ENCODE assay signal across 23 mouse cellular contexts in genomic region chr17:25248033-25248750, GRCm38 (mm10). TPM values are rescaled to one million over a fixed set of nuclear protein-coding genes. Genes with fewer than 3 reads are reported as not detected.
A peak's percentile ranks its signal among the peaks of the same experiment; 100 is the strongest.
DNase-seq lines count a peak whose midpoint lies in the region; ATAC-seq and TF ChIP-seq lines count a peak whose summit lies in the region.
"Had no signal": no experiment of that assay in that cellular context is flagged by ENCODE, and none has a peak within 500 bp of the region (broad histone marks: within the 10 kb centered on the region; RNA-seq: fewer than 3 reads in every experiment).

No protein-coding gene starts in this region.

- peaks cover 19% of the 10 kb centered on the region for H3K4me1 ChIP-seq in thymus, adult 2 months (replicated peaks; ENCODE audit: control insufficient read depth, insufficient read depth, low read length)
- H3K4me1 ChIP-seq: embryonic facial prominence, embryonic 15.5 days; limb, embryonic 12.5 days had no signal

- no peaks in the 10 kb centered on the region; the same call in 1 of the 2 replicates for H3K36me3 ChIP-seq in thymus, adult 2 months (ENCODE audit: control insufficient read depth, insufficient read depth, low read length)

- peak overlapping the region; percentile 18 for H3K4me3 ChIP-seq in thymus, adult 2 months (ENCODE audit: control insufficient read depth, insufficient read depth, low read length)
- H3K4me3 ChIP-seq: embryonic facial prominence, embryonic 15.5 days; limb, embryonic 12.5 days; midbrain, embryonic 10.5 days had no signal

- TF ChIP-seq CTCF in thymus, adult 2 months (IDR thresholded peaks at IDR 0.05; ENCODE audit: borderline replicate concordance, control insufficient read depth, extremely low read depth, insufficient read depth, low read length, poor library complexity): no peak

- no peaks in the 10 kb centered on the region for H3K27me3 ChIP-seq in thymus, adult 2 months (ENCODE audit: control insufficient read depth, insufficient read depth, low read length)

- WGBS in thymus, adult 2 months: 9% methylated on average over 18 of the region's 18 CpGs

- peak; percentile 90 for ATAC-seq in megakaryocyte progenitor cell, adult 5-6 weeks (replicated peaks; ENCODE audit: poor library complexity)
- ATAC-seq: intestine, postnatal 0 days had no signal

- DNase-seq in thymus, adult 2 months: peak; percentile 35
- no peak for DNase-seq in thymus, adult 18-20 months
- DNase-seq in c-Kit-positive CD71-negative TER-119-negative erythroid progenitor cells, embryonic 14.5 days (ENCODE audit: low read depth): peak; percentile 45
- DNase-seq in thymus, postnatal 4 days: peak; percentile 60
- no peak for DNase-seq in layer of hippocampus, postnatal 25 days (ENCODE audit: extremely low spot score in 1 of 2, low spot score in 1 of 2)
- no peak for DNase-seq in adrenal gland, postnatal 25 days
- DNase-seq: adrenal gland, postnatal 14 days; cerebellum, adult 9-11 months; embryo, embryonic 11 days; gastrocnemius, postnatal 14 days; lung, postnatal 14 days; right cerebral cortex, adult 18-20 months had no signal

- no peak for TF ChIP-seq POLR2A in thymus, adult 2 months (IDR thresholded peaks at IDR 0.05; ENCODE audit: control insufficient read depth, extremely low read depth, insufficient read depth, low read length, poor library complexity)

- H3K27ac ChIP-seq in thymus, adult 2 months (ENCODE audit: control insufficient read depth, insufficient read depth, low read length): peak overlapping the region; percentile 10; the same call in 1 of the 2 replicates
- H3K27ac ChIP-seq: embryonic facial prominence, embryonic 15.5 days; hindbrain, embryonic 14.5 days; kidney, postnatal 0 days; limb, embryonic 12.5 days; midbrain, embryonic 10.5 days had no signal

RNA-seq across cellular contexts. Expression of gene Baiap3, which starts 8.0 kb away (rescaled TPM):
- polyA plus RNA-seq in thymus, adult 2 months (2012; rRNA removed): 56.5 and 60.9 TPM in 2 replicates
- total RNA-seq in megakaryocyte progenitor cell, adult 5-6 weeks (2015): 1.2 and 3.8 TPM in 2 replicates
- total RNA-seq in megakaryocyte progenitor cell, adult 5-6 weeks (2017): 3.7 and 6.1 TPM in 2 replicates
- total RNA-seq in layer of hippocampus, postnatal 25 days (2021): 1 to 10 TPM; 6.6 to 8.9 TPM
- total RNA-seq in adrenal gland, postnatal 25 days (2021): 6.8 and 15.0 TPM in 2 replicates

RNA-seq across cellular contexts. Expression of gene Tsr3, which starts 8.2 kb away (rescaled TPM):
- 38.0 and 40.9 TPM in 2 replicates for polyA plus RNA-seq in thymus, adult 2 months (2012; rRNA removed)
- 14.9 and 15.2 TPM in 2 replicates for total RNA-seq in megakaryocyte progenitor cell, adult 5-6 weeks (2015)
- total RNA-seq in megakaryocyte progenitor cell, adult 5-6 weeks (2017): 28.1 and 30.7 TPM in 2 replicates
- total RNA-seq in layer of hippocampus, postnatal 25 days (2021): 10 to 100 TPM; 25.1 to 28.5 TPM
- 25.0 and 28.4 TPM in 2 replicates for total RNA-seq in adrenal gland, postnatal 25 days (2021)

RNA-seq across cellular contexts. Expression of gene Gnptg, which starts 8.3 kb away (rescaled TPM):
- polyA plus RNA-seq in thymus, adult 2 months (2012; rRNA removed): 39.8 and 47.7 TPM in 2 replicates
- total RNA-seq in megakaryocyte progenitor cell, adult 5-6 weeks (2015): 24.3 and 24.4 TPM in 2 replicates
- 17.2 and 20.8 TPM in 2 replicates for total RNA-seq in megakaryocyte progenitor cell, adult 5-6 weeks (2017)
- 10 to 100 TPM; 74.3 to 74.9 TPM for total RNA-seq in layer of hippocampus, postnatal 25 days (2021)
- total RNA-seq in adrenal gland, postnatal 25 days (2021): 42.4 and 50.1 TPM in 2 replicates

RNA-seq across cellular contexts. Expression of gene Ube2i, which starts 26.2 kb away (rescaled TPM):
- polyA plus RNA-seq in thymus, adult 2 months (2012; rRNA removed): 304 and 316 TPM in 2 replicates
- 355 and 376 TPM in 2 replicates for total RNA-seq in megakaryocyte progenitor cell, adult 5-6 weeks (2015)
- 305 and 308 TPM in 2 replicates for total RNA-seq in megakaryocyte progenitor cell, adult 5-6 weeks (2017)
- total RNA-seq in layer of hippocampus, postnatal 25 days (2021): 100 to 1,000 TPM; 229 to 234 TPM
- total RNA-seq in adrenal gland, postnatal 25 days (2021): 234 and 263 TPM in 2 replicates

RNA-seq across cellular contexts. Expression of gene Prss34, which starts 50.0 kb away (rescaled TPM):
- polyA plus RNA-seq in thymus, adult 2 months (2012; rRNA removed): 1.2 and 1.3 TPM in 2 replicates
- 18.7 and 31.2 TPM in 2 replicates for total RNA-seq in megakaryocyte progenitor cell, adult 5-6 weeks (2015)
- total RNA-seq in megakaryocyte progenitor cell, adult 5-6 weeks (2017): 4.5 and 23.9 TPM in 2 replicates
- not detected for total RNA-seq in layer of hippocampus, postnatal 25 days (2021)
- 0.27 TPM in 1 of 2 replicates, not detected in the other for total RNA-seq in adrenal gland, postnatal 25 days (2021)
- total RNA-seq: CH12.LX; layer of hippocampus, adult 8-10 months; left cerebral cortex, adult 8-10 months had no signal
- polyA plus RNA-seq: forebrain, embryonic 11.5 days; hindbrain, embryonic 14.5 days; limb, embryonic 12.5 days; midbrain, embryonic 10.5 days had no signal

Comparison
In these comparisons a context has a peak if more than half of its experiments do, and no peak if none do; other contexts are left out.
1. DNase-seq: peak in thymus, adult 2 months (single experiment), c-Kit-positive CD71-negative TER-119-negative erythroid progenitor cells, embryonic 14.5 days (single experiment) and thymus, postnatal 4 days (single experiment); none in thymus, adult 18-20 months (0 of 2), layer of hippocampus, postnatal 25 days (0 of 2) and adrenal gland, postnatal 25 days (single experiment).